Mouse (Mus musculus) cerebellum, postnatal 25 days (tissue): ENCODE measurements around the gene Gpr142.

Experiments
- DNase-seq, 2 experiments: peaks; one replicate each; pipeline ENCODE4 v3.0.0; 2021; ENCODE audit warnings: mixed read lengths in 2 of 2

Gpr142 gene

GRCm38 (mm10) chr11:114844464-114845220 lies 45.9 kb downstream of the Gpr142 start:
- DNase-seq: no peak

DNA sequence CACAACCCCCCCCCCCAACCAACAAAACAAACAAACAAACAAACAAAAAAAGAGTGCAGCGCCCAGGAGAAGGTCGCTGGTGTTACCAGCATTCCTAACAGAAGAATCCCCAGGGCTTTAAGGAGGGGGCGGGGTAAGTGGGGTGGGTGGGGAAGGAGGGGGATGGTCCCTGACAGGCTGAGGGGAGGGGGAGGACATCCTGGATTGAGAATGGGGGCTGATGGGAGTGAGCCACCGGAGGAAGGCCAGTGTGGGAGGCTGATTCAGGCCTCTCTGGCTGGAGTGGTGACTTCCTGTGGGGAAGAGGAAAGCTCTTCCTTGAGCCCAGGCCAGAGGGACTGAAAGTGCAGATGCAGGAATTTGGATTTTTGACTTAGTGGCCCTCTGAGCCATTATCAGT lies 47.6 kb downstream of the Gpr142 start:
- DNase-seq: no peak

DNA sequence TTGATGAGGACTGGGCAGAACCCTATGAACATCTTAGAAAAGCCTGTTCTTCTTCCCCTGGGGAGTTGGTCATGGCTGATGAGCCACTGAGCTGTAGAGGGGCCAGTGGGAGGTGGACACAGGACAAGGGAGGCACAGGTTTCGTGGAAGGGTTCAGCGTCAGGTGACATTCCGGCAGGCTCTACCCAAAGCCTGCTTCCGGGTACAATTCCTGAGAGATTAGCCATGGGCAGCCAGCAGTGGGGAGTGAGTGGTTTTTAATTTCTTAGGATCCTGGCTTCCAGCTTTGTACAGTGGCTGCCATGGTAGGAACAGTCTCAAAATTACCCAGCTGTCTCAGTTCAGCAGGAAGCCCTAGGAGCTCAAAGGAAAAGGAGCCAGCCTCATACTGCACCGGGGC lies 48.3 kb downstream of the Gpr142 start:
- no peak for DNase-seq

GRCm38 (mm10) chr11:114849572-114849971 lies 50.8 kb downstream of the Gpr142 start:
- peak; percentile 24 to 34 for DNase-seq

- peak in 1 of 2 experiments; percentile 51 for DNase-seq
Measured at GRCm38 (mm10) chr11:114850066-114850451, 51.3 kb downstream of the Gpr142 start.

DNA sequence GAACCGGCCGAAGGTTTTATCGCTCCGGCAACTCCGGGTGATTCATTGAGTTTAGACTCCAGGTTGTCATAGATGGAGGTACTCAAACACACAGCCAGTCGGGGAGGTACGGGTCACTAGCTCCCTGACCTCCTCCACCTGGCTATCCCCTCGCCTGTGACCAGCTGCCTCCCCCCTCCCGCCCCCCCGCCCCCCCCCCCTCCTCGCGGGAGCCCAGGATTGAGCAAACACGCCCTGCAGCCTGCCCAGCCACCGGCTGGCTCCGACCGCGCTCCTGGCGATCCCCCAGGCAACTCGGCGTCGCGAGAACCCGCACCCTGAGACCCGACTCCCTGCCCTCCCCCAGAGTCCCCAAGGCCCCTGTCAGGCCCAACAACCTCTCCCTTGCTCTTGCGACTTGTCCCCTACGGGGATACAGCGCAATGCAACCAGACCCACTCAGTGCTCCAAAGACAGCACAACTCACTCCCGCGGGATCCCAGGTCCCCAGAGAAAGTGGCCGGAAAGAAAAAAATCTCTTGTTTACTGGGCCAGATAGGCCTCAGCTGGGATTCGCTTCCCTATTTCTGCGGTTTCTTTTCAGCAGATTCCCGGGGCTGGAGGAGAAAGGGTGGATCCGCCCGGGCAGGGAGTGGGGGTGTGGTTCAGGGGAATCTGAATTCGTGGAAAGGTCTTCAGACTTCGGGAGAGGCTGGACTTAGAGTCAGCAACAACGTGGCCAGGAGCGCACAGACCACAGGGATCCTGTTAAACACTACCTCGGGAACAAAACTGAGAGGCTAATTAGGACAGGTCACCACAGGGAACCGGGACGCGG lies 51.9 kb downstream of the Gpr142 start, which contains the start of gene Gprc5c:
Gprc5c (plus strand) TSS at position 701 of the 817 bp plus-strand sequence.
- DNase-seq: peak in 1 of 2 experiments; percentile 83

- peak; percentile 98 to 99 for DNase-seq
Measured at GRCm38 (mm10) chr11:114851269-114851607, 52.5 kb downstream of the Gpr142 start.

GRCm38 (mm10) chr11:114851608-114852310 lies 53.0 kb downstream of the Gpr142 start:
- peak; percentile 95 to 96 for DNase-seq

- DNase-seq: peak in 1 of 2 experiments; percentile 71
Measured at GRCm38 (mm10) chr11:114852311-114853173, 53.8 kb downstream of the Gpr142 start.

- peak; percentile 60 to 70 for DNase-seq
Measured at GRCm38 (mm10) chr11:114853174-114853838, 54.6 kb downstream of the Gpr142 start.

DNA sequence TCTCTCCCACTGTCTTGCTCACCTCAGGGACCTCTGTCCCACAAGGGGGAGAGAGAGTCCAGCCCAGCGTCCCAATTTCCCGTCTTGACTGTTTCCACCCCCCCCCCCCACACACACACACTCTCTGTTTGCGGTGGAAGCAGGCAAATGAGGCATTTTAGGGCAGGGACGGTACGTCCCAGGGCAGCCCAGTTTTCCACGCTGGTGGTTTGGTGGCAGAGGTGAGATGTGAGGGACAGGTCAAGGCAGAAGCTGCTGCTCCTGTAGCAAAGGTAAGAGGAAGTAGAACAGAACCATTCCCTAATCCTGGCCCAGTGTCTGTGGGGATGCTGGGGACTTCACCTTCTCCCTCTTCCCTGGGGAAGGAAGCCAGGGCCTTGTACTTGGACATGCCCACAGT lies 55.9 kb downstream of the Gpr142 start:
- no peak for DNase-seq

DNA sequence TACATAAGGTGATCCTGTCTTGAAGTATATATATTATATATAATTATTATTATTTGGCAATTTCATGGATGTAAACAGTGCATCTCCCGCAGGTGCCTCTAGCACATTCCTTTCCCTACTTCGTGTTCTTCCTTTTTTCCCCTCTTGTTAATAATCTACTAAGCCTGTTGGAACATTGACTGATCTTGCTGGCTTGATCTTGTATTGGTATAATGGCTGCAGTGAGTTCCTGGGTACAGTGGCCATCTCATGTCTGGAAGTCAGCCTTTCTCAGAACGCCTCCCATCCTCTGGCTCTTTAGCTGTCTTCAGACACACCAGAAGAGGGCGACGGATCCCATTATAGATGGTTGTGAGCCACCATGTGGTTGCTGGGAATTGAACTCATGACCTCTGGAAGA lies 57.4 kb downstream of the Gpr142 start:
- no peak for DNase-seq
